Mouse (Mus musculus) CH12.LX (cell line): ENCODE data around the gene Ano1. TPM values are rescaled to one million over a fixed set of nuclear protein-coding genes. Genes with fewer than 3 reads are reported as not detected.

Source experiments
- DNase-seq: peaks from one replicate; pipeline ENCODE4 v3.0.0-alpha.2; 2013; ENCODE audit errors: extremely low read depth
- H3K27ac ChIP-seq: 2 replicates; pipeline ENCODE4 v1.5.1; 2012; ENCODE audit warnings: low read depth, mild to moderate bottlenecking, control low read depth, moderate library complexity; ENCODE audit not compliant: insufficient read depth
- H3K27me3 ChIP-seq: replicated peaks from 2 replicates; pipeline ENCODE3; 2012; ENCODE audit warnings: inconsistent platforms
- H3K36me3 ChIP-seq, 2 experiments: replicated peaks in 1 of 2; 2 replicates each; pipeline versions ENCODE3 to v1.6.1; 2012; ENCODE audit warnings: inconsistent platforms in 1 of 2, low read length in 1 of 2, mild to moderate bottlenecking in 1 of 2, mixed read lengths in 1 of 2, moderate library complexity in 1 of 2; ENCODE audit not compliant: control insufficient read depth in 1 of 2, insufficient read depth in 1 of 2
- H3K4me1 ChIP-seq, 2 experiments: 2 replicates each; pipeline ENCODE4 v1.6.1; 2012; ENCODE audit warnings: inconsistent platforms in 1 of 2, moderate library complexity in 1 of 2; ENCODE audit not compliant: insufficient read depth in 2 of 2, control insufficient read depth in 1 of 2
- H3K4me2 ChIP-seq: 2 replicates; pipeline ENCODE4 v1.6.1; 2012; ENCODE audit warnings: low read depth, mild to moderate bottlenecking, control low read depth; ENCODE audit not compliant: poor library complexity, insufficient read depth, severe bottlenecking
- H3K4me3 ChIP-seq, 3 experiments: fragments of 150-350 bp in 1 of 3; sonication (generic) in 1 of 3; replicated peaks in 1 of 3; 2 replicates each; pipeline versions ENCODE3 to v1.5.1; 2011 to 2012; ENCODE audit warnings: low read depth in 2 of 3, low read length in 2 of 3, mild to moderate bottlenecking in 2 of 3, moderate library complexity in 2 of 3, control low read depth in 1 of 3, improper control_type of control experiment in 1 of 3, inconsistent platforms in 1 of 3, mixed read lengths in 1 of 3; ENCODE audit not compliant: poor library complexity in 1 of 3
- H3K79me2 ChIP-seq: replicated peaks from 2 replicates; pipeline ENCODE4 v1.6.1; 2012; ENCODE audit warnings: mild to moderate bottlenecking, moderate library complexity; ENCODE audit not compliant: control insufficient read depth, poor library complexity, insufficient read depth, severe bottlenecking; ENCODE audit errors: extremely low read depth
- H3K9ac ChIP-seq: 2 replicates; pipeline ENCODE4 v1.6.1; 2012; ENCODE audit warnings: low read depth, mild to moderate bottlenecking, control low read depth, moderate library complexity; ENCODE audit not compliant: insufficient read depth
- H3K9me3 ChIP-seq: replicated peaks from 2 replicates; pipeline ENCODE3; 2012; ENCODE audit warnings: low read length, inconsistent platforms, mixed read lengths
- BHLHE40 ChIP-seq: IDR thresholded peaks from 2 replicates; pipeline ENCODE4 v1.6.1; 2011; ENCODE audit warnings: mild to moderate bottlenecking, low read depth, low read length, improper control_type of control experiment
- CHD1 ChIP-seq: IDR thresholded peaks from 2 replicates; pipeline ENCODE4 v1.6.1; 2012; ENCODE audit warnings: low read depth, low read length, improper control_type of control experiment, inconsistent platforms
- CHD2 ChIP-seq: IDR thresholded peaks from 2 replicates; pipeline ENCODE4 v1.6.1; 2011; ENCODE audit warnings: low read length, improper control_type of control experiment
- CTCF ChIP-seq, 2 experiments: IDR thresholded peaks in 1 of 2; conservative IDR thresholded peaks in 1 of 2; 2 replicates each; pipeline ENCODE4 v1.5.1; 2011 to 2012; ENCODE audit warnings: low read depth in 2 of 2, low read length in 2 of 2, improper control_type of control experiment in 1 of 2, inconsistent platforms in 1 of 2, mild to moderate bottlenecking in 1 of 2, moderate library complexity in 1 of 2
- E2F4 ChIP-seq: IDR thresholded peaks from 2 replicates; pipeline ENCODE4 v1.6.1; 2011; ENCODE audit warnings: low read depth, low read length, improper control_type of control experiment; ENCODE audit not compliant: insufficient replicate concordance
- EP300 ChIP-seq: IDR thresholded peaks from 2 replicates; pipeline ENCODE4 v1.6.1; 2011; ENCODE audit warnings: low read length, improper control_type of control experiment
- ETS1 ChIP-seq: conservative IDR thresholded peaks from 2 replicates; pipeline ENCODE4 v1.6.1; 2012; ENCODE audit warnings: low read depth, mild to moderate bottlenecking, inconsistent platforms, low read length, improper control_type of control experiment, moderate library complexity
- GABPA ChIP-seq: IDR thresholded peaks from 2 replicates; pipeline ENCODE4 v1.6.1; 2012; ENCODE audit warnings: low read depth, low read length, improper control_type of control experiment, inconsistent platforms; ENCODE audit not compliant: insufficient replicate concordance
- IRF4 ChIP-seq: IDR thresholded peaks from 2 replicates; pipeline ENCODE4 v1.6.1; 2014; ENCODE audit warnings: low read depth, mild to moderate bottlenecking, inconsistent platforms, low read length, improper control_type of control experiment
- JUN ChIP-seq: IDR thresholded peaks from 2 replicates; pipeline ENCODE4 v1.6.1; 2011; ENCODE audit warnings: low read depth, mild to moderate bottlenecking, low read length, improper control_type of control experiment, moderate library complexity; ENCODE audit not compliant: insufficient read depth
- JUND ChIP-seq: conservative IDR thresholded peaks from 2 replicates; pipeline ENCODE4 v1.6.1; 2011; ENCODE audit warnings: low read depth, low read length, improper control_type of control experiment
- MAFK ChIP-seq: IDR thresholded peaks from 2 replicates; pipeline ENCODE4 v1.6.1; 2011; ENCODE audit warnings: low read length, improper control_type of control experiment; ENCODE audit not compliant: insufficient replicate concordance
- MEF2A ChIP-seq: IDR thresholded peaks from 2 replicates; pipeline ENCODE4 v1.6.1; 2014; ENCODE audit warnings: low read depth, mild to moderate bottlenecking, inconsistent platforms, low read length, improper control_type of control experiment, borderline replicate concordance
- NRF1 ChIP-seq: IDR thresholded peaks from 2 replicates; pipeline ENCODE4 v1.6.1; 2014; ENCODE audit warnings: low read depth, mild to moderate bottlenecking, inconsistent platforms, low read length, improper control_type of control experiment, moderate library complexity
- RAD21 ChIP-seq: IDR thresholded peaks from 2 replicates; pipeline ENCODE4 v1.6.1; 2011; ENCODE audit warnings: low read depth, mild to moderate bottlenecking, low read length, improper control_type of control experiment, moderate library complexity
- RCOR1 ChIP-seq: conservative IDR thresholded peaks from 2 replicates; pipeline ENCODE4 v1.6.1; 2012; ENCODE audit warnings: low read depth, mild to moderate bottlenecking, inconsistent platforms, low read length, improper control_type of control experiment
- SIN3A ChIP-seq: IDR thresholded peaks from 2 replicates; pipeline ENCODE4 v1.6.1; 2012; ENCODE audit warnings: low read length, improper control_type of control experiment, inconsistent platforms
- SMC3 ChIP-seq: IDR thresholded peaks from 2 replicates; pipeline ENCODE4 v1.6.1; 2011; ENCODE audit warnings: low read depth, low read length, improper control_type of control experiment
- ZC3H11A ChIP-seq: IDR thresholded peaks from 2 replicates; pipeline ENCODE4 v1.6.1; 2012; ENCODE audit warnings: low read depth, mild to moderate bottlenecking, inconsistent platforms, low read length, improper control_type of control experiment
- ZKSCAN1 ChIP-seq: IDR thresholded peaks from 2 replicates; pipeline ENCODE4 v1.6.1; 2012; ENCODE audit warnings: low read depth, inconsistent platforms, low read length, improper control_type of control experiment, borderline replicate concordance
- ZMIZ1 ChIP-seq: IDR thresholded peaks from 2 replicates; pipeline ENCODE4 v1.6.1; 2012; ENCODE audit warnings: low read depth, mild to moderate bottlenecking, inconsistent platforms, low read length, improper control_type of control experiment
- ZNF384 ChIP-seq: IDR thresholded peaks from 2 replicates; pipeline ENCODE4 v1.6.1; 2012; ENCODE audit warnings: low read depth, low read length, improper control_type of control experiment, inconsistent platforms
- dilution Hi-C: fragments of 300-500 bp; cut with MboI; formaldehyde crosslinking; loops from 2 replicates; pipeline ENCODE4 v1.14.3; 2020; ENCODE audit warnings: low sequenced_read_pairs; ENCODE audit not compliant: extremely low pct_unique_long_range_greater_than_20kb, extremely low pct_ligation_motif_present
- in situ Hi-C: fragments of 300-500 bp; cut with MboI; formaldehyde crosslinking; loops from 3 replicates; pipeline ENCODE4 v1.14.3; 2019; ENCODE audit warnings: low sequenced_read_pairs, low pct_ligation_motif_present, low pct_unique_long_range_greater_than_20kb, mixed read lengths
- polyA plus RNA-seq: library from polyadenylated mRNA; unstranded; fragments of >175 nt; gene quantifications from 2 replicates; pipeline ENCODE4 v1.2.1, GENCODE M21; 2012; ENCODE audit warnings: low read depth; ENCODE audit not compliant: insufficient read length
- total RNA-seq, 2 experiments: library from RNA; depleted of rRNA; stranded (reverse); fragments of 300-350 nt in 1 of 2; fragments of >200 nt in 1 of 2; gene quantifications; 2 replicates each; pipeline ENCODE4 v1.2.3; 2012 to 2014

Gene Ano1
- total and polyA plus RNA-seq, 3 experiments, result not detected

- in situ Hi-C loops (no loop called here), dilution Hi-C loops (no loop called here)
- no peak overlapping the region for H3K4me2 ChIP-seq
- no peaks in the 10 kb centered on the region for H3K9me3 ChIP-seq
- peaks cover 11 to 36% of the 10 kb centered on the region in 2 experiments for H3K4me1 ChIP-seq
- H3K27ac ChIP-seq, result no peak overlapping the region
- H3K79me2 ChIP-seq, result peaks cover 26% of the 10 kb centered on the region
- H3K9ac ChIP-seq, result no peak overlapping the region
- no peak overlapping the region for H3K4me3 ChIP-seq
- peaks cover 22 to 56% of the 10 kb centered on the region in 2 experiments for H3K36me3 ChIP-seq
- TF ChIP-seq E2F4, result no peak
- no peak for TF ChIP-seq MAFK
- TF ChIP-seq ZKSCAN1, result no peak
- no peak for TF ChIP-seq RCOR1
- peak; percentile 23 for TF ChIP-seq RAD21
- peak in 1 of 2 experiments; percentile 44; a peak in 2 of 4 replicates for TF ChIP-seq CTCF (conservative IDR thresholded peaks at IDR 0.05 in 1 of 2, IDR thresholded peaks at IDR 0.05 in 1 of 2; ENCODE audit: low read depth in 2 of 2, low read length in 2 of 2)
- peak; percentile 25 for TF ChIP-seq SMC3
- H3K27me3 ChIP-seq, result peaks cover 8% of the 10 kb centered on the region
- DNase-seq, result no peak
Observed at GRCm38 (mm10) chr7:144549904-144550566, 201.7 kb downstream of the Ano1 start.

- dilution Hi-C loops, result no loop called here
- Histone ChIP-seq H3K27me3 (no peaks in the 10 kb centered on the region), H3K4me1 (peaks cover 0 to 5% of the 10 kb centered on the region in 2 experiments; a peak in 1 of 4 replicates), H3K36me3 (peaks cover 12 to 56% of the 10 kb centered on the region in 2 experiments), H3K4me3 (no peak overlapping the region), H3K27ac (no peak overlapping the region), H3K4me2 (no peak overlapping the region), H3K79me2 (peaks cover 17% of the 10 kb centered on the region), H3K9ac (no peak overlapping the region), H3K9me3 (no peaks in the 10 kb centered on the region)
- DNase-seq, result no peak
- TF ChIP-seq RCOR1 (no peak), NRF1 (no peak), ZC3H11A (no peak), CHD1 (no peak), ZNF384 (no peak), ETS1 (no peak), ZMIZ1 (no peak), CTCF (conservative IDR thresholded peaks at IDR 0.05 in 1 of 2, IDR thresholded peaks at IDR 0.05 in 1 of 2; ENCODE audit: low read depth in 2 of 2, low read length in 2 of 2) (no peak), SIN3A (no peak), MEF2A (no peak), SMC3 (no peak), JUN (no peak), BHLHE40 (no peak), RAD21 (no peak), EP300 (no peak), CHD2 (no peak), MAFK (no peak), IRF4 (no peak), GABPA (no peak), JUND (no peak)
- in situ Hi-C loops, result no loop called here
Observed at GRCm38 (mm10) chr7:144545231-144545630, 206.5 kb downstream of the Ano1 start.
